Mouse (Mus musculus): ENCODE measurements around the gene Vsig10. TPM values are rescaled to one million over a fixed set of nuclear protein-coding genes. Genes with fewer than 3 reads are reported as not detected.

Vsig10 gene
- total RNA-seq, 2 experiments from 2014 or later = 10.3 to 12.3 TPM

DNA sequence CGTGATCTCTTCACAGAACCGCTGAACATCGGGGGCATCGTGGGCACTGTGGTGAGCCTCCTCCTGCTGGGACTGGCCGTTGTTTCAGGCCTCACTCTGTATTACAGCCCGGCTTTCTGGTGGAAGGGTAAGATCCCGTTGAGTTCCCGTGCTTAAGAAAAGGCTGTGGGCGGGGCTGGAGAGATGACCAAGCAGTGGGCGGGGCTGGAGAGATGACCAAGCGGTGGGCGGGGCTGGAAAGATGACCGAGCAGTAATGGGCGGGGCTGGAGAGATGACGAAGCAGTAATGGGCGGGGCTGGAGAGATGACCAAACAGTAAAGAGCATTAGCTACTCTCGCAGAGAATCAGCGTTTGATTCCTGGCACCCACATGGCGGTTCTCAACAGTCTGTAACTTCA, 29.4 kb downstream of the Vsig10 start:
- intact Hi-C loops (cut with DNase I) = no loop called here
- peak; percentile 34 to 60 for DNase-seq

DNA sequence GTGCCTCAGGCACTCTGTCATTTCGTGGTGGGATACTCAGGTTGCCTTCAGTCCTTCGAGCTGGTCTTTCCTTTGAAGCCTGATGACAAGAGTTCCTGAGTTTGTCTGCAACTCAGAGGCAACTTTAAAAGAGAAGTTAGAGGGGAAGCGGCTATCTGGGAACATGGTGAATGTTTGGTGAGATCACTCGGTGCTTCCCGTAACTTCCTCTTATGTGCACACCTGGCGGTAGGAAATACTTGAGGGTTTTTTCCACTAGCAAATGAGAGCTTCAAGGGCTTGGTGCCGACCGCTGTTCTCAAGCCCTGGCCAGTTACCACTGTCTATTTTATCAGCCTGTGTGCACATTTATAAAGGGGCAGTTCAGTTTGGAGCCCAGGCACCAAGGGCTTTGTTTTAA, 35.2 kb downstream of the Vsig10 start:
- no peak for DNase-seq
- intact Hi-C loops (cut with DNase I) = no loop called here

DNA sequence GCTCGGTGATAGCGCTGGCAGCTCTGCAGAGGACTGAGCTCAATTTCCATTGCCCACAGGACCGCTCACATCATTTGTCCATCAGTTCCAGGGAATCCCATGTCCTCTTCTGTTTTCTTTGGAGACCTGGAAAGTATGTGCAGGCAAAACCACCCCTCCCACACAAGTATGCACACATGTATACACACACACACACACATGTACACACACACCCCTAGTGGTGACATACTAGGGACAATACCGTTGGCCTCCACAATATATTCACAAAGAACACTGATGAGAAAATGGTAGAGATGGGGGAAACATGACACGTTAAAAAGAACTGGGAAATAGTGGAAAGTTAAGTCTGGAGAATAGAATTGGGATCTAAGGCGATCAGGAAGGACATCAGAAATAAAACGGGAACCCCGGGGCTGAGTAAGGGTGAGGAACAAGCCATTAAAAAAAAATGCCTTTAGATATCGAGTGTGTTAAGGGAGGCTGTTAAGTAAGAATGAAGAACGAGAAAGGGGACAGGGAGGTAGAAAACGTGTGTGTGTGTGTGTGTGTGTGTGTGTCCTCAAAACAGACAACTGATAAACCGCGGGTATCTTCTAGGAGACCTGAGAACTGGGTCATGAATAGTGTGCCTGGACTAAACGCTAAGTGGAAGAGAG, 36.9 kb downstream of the Vsig10 start:
- DNase-seq = no peak
- intact Hi-C loops (cut with DNase I) = loop anchor here (5.0 kb wide), 1 partner anchor 238 kb away; the partner anchor contains the start of gene Suds3

DNA sequence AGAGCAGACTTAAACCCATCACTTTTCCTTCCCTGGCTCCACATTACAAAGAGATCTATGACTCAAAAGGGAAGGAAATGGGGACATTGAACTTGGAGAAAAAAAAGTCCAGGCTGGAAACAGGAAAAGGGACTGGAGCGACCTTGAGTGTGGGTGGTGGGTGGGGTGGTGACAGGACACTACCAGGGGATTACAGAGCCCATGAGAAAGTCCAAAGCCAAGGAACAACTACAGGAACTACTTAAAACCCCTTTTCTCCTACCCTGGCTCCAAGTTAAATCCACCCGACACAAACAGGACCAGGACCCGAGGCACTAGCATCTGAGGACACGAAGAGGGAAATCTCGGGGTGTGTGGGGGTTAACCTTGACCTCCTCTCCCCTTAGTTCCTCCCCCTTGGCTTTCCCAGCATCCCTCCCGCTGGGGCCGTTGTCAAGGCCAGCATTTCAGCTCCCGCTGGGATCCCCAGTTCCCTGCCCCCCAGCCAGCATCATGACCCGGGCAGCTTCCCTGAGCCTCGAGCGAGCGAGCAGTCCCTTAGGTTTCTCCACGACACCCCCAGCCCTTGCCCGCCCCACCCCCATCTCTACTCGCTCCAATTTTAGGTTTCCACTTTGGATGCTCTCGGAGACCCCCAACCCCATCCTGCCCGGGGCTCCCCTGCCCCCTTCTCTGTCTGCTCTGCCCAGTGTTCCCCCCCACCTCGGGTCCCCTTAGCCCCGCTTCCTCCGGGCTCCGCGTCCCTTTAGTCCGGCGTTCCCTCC, 37.7 kb downstream of the Vsig10 start:
- intact Hi-C loops (cut with DNase I) = loop anchor here (5.0 kb wide), 1 partner anchor 239 kb away; the partner anchor contains the start of gene Suds3
- peak; percentile 63 to 75 for DNase-seq

DNA sequence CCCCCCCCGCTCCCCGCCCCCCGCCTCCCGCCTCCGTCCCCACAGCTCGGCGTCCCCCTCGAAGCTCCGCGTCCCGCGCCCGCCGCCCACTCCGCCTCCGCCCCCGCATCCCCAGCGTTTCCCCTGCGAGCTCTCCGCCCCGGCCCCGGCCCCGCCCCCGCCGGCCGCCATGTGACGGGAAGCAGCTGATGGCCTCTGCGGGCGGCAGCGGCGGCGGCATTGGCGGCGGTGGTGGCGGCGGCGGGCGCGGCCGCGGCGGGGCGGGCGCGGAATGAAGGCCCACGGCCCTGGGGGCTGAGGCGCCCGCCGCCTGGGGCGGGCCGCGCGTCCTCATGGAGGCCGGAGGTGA, 38.2 kb downstream of the Vsig10 start, which contains the start of gene Wsb2:
TSS of gene Wsb2 (plus strand) at position 176 of the 349 bp plus-strand sequence.
- DNase-seq = peak in 1 of 2 experiments; percentile 88
- intact Hi-C loops (cut with DNase I) = loop anchor here (5.0 kb wide), 1 partner anchor 240 kb away; the partner anchor contains the start of gene Suds3

DNA sequence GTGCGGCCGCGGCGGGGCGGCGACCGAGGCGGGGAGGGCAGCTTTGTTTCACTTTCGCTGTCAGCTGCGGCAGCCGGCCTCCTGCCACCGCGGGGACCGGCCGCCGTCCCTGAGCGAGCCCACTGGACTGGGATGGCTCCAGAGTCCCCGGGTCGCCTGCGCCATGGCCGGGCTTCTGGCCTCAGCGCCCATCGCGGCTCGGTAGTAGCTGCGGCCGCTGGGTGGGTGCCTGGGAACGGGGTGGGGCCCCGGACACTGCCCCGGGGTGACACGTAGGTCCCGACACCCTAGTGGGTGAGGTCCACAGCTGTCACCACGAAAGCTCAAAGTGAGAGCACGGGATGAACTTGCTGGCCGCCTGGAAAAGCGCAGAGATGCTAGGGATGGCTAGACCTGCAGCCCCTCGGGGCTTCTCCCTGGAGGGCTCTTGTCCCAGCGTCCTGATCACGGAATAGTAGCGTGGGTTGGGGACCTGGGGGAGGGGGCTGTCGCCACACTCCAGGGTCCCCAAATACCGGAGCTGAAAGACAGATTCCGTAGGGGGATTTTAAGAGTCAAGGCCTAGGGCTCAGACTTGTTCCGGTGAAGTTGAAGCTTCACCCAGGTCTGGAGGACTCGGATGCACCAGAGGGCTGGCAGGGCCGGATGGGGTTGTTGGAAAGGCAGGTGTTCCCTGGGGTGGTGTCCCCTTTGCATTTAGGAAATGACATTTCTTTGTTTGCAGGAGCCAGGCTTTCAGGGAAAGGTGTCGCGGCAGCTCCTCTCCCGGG, 38.8 kb downstream of the Vsig10 start:
- DNase-seq = peak in 1 of 2 experiments; percentile 86
- intact Hi-C loops (cut with DNase I) = loop anchor here (1.0 to 5.0 kb wide), 2 partner anchors 38 to 240 kb away; partner anchors contain the start of genes Suds3 and Vsig10

DNA sequence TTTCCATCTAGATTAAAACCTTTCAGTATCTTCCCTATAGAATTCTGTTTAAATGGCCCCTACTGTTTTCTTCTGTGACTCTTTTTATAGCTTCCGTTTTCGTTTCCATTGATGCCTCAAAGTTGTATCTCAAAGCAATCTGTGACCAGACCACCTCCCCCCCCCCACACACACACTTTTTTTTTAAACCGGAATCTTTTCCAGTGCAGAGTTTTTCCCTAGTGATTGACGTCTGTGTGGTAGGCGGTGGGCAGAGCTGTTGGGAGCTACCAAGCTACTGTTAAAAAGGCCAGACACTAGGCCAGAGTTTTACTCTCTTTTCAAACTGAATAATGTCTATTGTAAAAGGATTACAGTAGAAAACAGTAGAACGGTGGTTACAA, 39.4 kb downstream of the Vsig10 start:
- intact Hi-C loops (cut with DNase I) = loop anchor here (1.0 to 5.0 kb wide), 2 partner anchors 39 to 241 kb away; partner anchors contain the start of genes Suds3 and Vsig10
- DNase-seq = no peak

DNA sequence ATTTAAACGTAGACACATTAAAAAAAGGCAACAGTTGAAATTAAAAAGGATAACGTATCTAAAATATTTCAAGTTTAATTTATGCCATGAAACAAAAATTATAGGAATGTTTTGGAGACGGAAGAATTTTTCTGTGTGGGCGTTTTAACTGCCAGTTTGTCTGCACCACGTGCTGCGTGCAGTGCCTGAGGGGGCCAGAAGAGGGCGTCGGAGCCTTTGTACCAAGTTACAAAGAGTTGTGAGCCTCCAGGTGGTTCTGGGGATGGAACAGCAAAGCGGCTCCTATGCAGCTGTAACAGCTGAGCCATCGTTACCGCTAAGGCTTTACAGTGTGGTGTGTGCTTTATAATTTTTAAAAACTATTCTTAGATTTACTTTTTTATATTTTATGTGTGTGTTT, 39.8 kb downstream of the Vsig10 start:
- DNase-seq = peak; percentile 45 to 69
- intact Hi-C loops (cut with DNase I) = loop anchor here (1.0 to 5.0 kb wide), 2 partner anchors 39 to 241 kb away; partner anchors contain the start of genes Suds3 and Vsig10

DNA sequence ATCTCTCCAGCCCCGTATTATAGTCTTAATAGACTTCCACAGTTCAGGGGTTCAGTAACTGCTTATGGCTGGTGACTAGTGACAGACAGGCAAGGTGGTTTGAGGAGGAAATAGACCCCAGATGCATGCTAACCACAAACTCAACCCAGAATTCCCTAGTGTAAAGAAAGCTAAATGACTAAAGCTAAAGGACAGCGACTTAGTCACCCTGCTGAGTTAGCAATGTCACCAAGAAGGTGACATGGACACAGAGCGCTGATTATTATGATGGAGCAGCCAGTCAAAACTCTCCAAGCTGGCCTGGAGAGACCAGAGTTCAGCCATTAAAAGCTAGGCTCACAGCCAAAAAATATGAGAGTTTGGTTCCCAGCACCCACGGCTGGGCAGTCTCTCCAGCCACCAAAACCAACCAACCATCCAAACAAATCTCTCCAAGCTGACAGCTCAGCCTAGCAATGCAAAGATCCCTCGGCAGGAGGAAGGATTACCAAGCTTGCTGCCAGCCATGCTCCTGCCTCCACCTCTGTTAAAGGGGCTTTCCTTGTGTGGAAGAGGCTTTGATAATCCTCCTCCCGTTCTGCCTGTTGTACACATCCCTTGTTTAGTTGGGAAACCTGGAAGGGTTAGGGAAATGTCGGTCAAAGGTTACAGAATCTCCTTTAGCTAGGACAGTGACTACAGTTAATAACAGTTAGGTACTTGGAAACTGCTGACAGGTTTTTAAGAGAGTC, 40.8 kb downstream of the Vsig10 start:
- no peak for DNase-seq
- intact Hi-C loops (cut with DNase I) = loop anchor here (5.0 kb wide), 1 partner anchor 242 kb away; the partner anchor contains the start of gene Suds3

DNA sequence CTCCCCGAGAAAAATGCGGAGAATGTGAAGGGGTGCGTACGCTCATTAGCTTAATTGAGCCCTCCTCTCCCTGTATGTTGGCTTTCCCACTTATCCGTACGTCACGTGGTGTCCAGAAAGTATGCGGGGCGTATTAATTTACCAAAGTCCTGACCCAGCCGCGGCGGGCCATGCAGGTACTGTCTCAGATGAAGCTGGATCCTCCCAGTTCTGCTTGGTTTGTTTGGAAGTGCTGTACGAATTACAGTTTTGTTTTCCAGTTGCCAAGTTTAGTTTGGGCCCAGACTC, 41.3 kb downstream of the Vsig10 start:
- DNase-seq = no peak
- intact Hi-C loops (cut with DNase I) = no loop called here

DNA sequence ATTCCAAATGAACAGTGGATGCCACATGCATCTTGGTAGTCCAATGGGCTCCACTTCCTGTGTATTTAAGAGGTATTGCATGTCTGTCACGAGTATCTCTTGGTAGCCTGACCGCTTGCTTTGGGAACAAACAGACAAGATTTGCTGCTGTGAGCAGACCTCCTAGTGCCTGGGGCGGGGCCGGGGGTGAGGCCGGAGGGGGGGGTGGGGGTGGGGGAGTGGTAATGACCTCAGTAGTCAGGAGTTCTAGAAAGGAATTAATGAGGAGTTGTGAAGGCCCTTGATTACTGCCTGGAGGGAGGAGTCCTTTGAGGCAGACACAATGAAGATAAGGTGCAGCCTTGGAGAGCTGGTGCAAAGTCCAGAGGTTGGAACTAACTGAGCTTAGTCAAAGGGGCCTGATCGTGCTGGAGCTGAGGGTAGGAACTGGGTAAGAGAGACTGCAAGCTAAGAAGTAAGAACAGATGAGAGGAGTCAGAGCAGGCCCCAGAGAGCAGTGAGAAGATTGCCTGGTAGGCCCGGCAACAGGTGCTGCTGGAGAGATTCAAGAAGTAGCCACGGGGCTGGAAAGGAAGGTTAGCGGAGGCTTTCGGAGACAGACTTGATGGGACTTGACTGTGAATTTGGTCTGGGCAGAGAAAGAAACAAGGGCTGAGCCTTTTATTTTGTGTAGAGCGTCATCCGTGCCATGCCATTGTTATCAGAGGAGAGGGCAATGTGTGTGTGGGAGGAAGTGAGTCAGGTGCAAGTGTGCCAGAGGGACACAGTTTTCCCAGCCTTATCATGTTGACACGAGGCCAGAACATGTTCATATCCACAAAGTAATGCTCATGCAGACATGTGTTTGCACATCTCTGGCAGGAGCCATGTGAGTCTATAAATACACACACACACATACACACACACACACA, 42.0 kb downstream of the Vsig10 start:
- intact Hi-C loops (cut with DNase I) = no loop called here
- peak in 1 of 2 experiments; percentile 22 for DNase-seq

DNA sequence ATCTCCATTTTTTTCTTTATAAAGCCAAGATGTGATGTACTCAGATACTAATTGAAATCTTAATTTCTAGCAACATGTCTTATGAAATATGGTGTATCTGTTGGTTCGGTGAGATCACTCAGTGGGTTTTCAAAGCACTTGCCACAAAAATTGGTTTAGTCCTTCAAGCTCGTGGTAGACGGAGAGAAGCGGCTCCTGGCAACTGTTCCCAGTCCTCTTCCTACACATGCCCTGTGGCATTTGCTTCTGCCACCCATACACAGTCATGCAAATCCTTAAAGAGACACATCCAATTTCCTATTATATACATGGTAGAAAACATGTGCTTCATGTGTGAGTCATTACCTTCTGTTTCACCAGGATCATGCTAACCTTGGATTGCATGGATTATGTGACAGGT, 42.7 kb downstream of the Vsig10 start:
- no peak for DNase-seq
- intact Hi-C loops (cut with DNase I) = no loop called here

DNA sequence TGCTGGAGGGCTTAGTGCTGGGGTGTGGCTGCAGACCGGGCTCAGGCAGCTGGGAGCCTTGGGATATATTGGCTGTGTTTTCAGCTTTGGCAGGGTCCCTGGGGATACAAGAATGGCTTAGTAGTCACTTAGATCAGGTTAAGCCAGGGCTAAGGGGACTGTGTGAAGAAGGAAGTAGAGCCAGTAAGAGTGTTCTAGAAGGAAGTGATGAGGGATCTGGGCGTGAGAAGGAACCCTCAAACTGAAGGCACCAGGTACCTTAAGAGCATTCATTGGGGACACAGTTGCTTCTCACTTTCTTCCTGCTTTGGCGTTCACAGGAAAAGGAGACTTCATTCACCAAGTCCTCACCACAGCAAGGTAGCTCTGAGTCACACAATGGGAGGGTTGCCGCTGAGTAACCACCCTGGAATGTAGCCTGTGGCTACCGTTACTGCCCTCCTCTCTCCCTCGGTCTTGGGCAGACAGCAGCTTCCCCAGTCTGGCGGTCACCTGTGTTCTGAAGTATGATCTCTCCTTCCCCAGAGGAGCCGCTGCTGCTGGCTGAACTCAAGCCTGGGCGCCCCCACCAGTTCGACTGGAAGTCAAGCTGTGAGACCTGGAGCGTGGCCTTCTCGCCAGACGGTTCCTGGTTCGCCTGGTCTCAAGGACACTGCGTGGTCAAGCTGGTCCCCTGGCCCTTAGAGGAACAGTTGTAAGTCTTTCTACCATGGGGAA, 44.3 kb downstream of the Vsig10 start:
- peak in 1 of 2 experiments; percentile 38 for DNase-seq
- intact Hi-C loops (cut with DNase I) = no loop called here

DNA sequence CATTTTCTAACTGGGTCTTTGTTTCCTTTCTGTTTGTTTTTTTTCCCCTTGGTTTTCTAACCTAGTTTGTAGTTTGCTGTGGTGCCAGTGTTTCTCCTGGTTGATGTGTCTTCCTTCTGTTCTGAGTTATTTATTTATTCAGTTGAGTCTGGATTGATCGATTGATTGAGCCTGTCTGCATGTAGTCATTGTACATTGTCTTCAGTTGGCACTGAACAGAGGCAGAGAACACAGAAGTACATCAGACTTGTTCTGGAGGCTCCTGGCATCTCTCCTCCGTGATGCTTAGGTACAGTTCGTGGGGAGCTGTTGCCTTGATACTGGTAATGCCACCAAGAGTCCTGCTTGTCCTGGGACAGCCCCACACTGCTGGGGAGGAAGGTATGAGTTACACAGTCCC, 45.9 kb downstream of the Vsig10 start:
- intact Hi-C loops (cut with DNase I) = no loop called here
- DNase-seq = no peak

DNA sequence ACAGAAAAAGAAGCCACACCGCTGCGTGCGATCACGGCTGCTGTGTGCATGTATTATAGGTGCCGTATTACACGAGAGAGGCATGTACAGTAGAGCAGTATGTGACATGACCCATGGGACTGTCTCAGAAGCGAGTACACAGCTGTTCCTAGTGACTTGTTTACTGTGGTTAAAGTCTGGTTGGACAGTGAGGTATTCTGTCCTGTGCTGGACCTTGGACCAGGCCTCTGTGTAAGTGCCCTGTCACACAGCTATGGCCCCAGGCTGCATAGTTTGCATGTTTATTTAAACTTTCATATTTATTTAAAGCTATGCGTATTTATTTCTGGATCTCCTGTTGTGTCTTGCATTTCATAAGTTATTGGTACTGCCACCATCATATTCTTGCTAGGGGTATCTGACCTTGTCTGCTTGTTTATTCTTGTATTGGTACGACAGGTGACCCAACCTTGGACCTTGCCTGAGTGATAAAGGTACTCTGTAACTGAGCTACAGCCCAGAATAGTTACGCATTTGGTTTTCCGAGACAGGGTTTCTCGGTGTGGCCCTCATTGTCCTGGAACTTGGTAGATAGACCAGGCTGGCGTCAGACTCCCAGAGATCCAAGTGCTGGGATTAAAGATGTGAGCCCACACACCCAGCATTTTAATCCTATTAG, 47.1 kb downstream of the Vsig10 start:
- no peak for DNase-seq
- intact Hi-C loops (cut with DNase I) = no loop called here

DNA sequence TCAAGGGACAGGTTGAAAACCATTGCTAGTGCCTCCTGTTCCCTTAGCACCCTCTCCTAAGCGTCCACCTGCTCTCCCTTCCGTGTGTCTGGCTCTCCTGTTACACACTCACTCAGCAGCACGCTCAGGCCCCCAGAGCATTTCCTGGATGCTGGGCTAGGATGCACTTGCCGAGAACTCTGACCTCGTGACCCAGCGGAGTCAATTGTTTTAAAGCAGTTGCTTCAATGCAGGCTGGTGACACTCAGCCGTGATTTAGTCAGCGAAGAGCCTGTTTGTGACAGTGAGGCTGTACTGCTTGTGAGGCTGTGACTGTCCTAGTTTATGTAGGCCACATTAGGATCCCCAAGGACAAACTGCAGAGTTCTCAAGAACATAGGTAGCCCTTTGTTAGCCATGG, 48.3 kb downstream of the Vsig10 start:
- intact Hi-C loops (cut with DNase I) = no loop called here
- DNase-seq = no peak

DNA sequence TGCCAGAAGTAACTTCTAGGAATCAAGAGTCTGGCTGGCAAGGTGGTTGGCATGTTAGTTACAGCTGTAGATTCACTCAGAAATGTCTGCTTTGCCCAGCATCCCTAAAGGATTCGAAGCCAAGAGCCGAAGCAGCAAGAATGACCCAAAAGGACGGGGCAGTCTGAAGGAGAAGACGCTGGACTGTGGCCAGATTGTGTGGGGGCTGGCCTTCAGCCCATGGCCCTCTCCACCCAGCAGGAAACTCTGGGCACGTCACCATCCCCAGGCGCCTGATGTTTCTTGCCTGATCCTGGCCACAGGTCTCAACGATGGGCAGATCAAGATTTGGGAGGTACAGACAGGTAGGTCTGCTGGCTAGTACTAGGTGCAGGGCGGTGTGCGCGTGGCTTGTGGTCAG, 51.7 kb downstream of the Vsig10 start:
- peak in 1 of 2 experiments; percentile 30 for DNase-seq
- intact Hi-C loops (cut with DNase I) = loop anchor here (2.0 kb wide), 1 partner anchor 16 kb away; no protein-coding TSS in a partner anchor

DNA sequence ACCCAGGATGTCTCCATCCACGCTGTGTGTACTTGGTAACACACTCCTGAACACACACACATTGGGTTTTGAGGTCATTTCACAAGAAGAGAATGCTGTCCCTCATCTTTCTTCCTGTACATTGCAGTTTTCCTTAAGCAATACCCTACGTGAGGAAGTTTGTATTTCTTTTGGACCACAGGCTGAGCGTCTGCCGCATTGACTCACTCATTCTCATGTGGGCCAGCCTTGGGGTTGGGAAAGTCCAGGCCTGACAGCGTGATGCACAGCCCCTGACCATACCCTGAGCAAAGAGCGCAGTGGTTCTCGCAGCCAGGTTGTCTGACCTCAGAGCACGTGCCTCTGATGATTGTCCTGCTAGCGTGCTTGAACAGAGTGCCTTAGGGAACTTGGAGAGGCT, 54.5 kb downstream of the Vsig10 start:
- DNase-seq = no peak
- intact Hi-C loops (cut with DNase I) = no loop called here

All from heart, postnatal 36 days (tissue).